Mouse (Mus musculus): Measurements from ENCODE around the gene Atp6v0a4. TPM values are rescaled to one million over a fixed set of nuclear protein-coding genes. Genes with fewer than 3 reads are reported as not detected.

The Atp6v0a4 gene
- total RNA-seq, 2 experiments from 2014 or later: 1.9 to 2.1 TPM

GRCm38 (mm10) chr6:38128115-38128514 lies 3.7 kb upstream of the Atp6v0a4 start:
- intact Hi-C loops (cut with DNase I): no loop called here
- DNase-seq: no peak

- intact Hi-C loops (cut with DNase I): no loop called here
- DNase-seq: no peak
Observed at GRCm38 (mm10) chr6:38125462-38125861, 1.1 kb upstream of the Atp6v0a4 start.

GRCm38 (mm10) chr6:38124882-38125281 lies 496 bp upstream of the Atp6v0a4 start:
- intact Hi-C loops (cut with DNase I): no loop called here

GRCm38 (mm10) chr6:38123471-38124206 lies 747 bp downstream of the Atp6v0a4 start:
- DNase-seq: no peak
- intact Hi-C loops (cut with DNase I): no loop called here

More at GRCm38 (mm10) chr6:38124882-38125281, 496 bp upstream of the Atp6v0a4 start:
- DNase-seq: no peak

- intact Hi-C loops (cut with DNase I): no loop called here
- DNase-seq: no peak
Observed at GRCm38 (mm10) chr6:38122791-38123190, 1.6 kb downstream of the Atp6v0a4 start.

- no peak for DNase-seq
- intact Hi-C loops (cut with DNase I): no loop called here
Observed at GRCm38 (mm10) chr6:38121843-38122242, 2.5 kb downstream of the Atp6v0a4 start.

- intact Hi-C loops (cut with DNase I): no loop called here
- no peak for DNase-seq
Observed at GRCm38 (mm10) chr6:38120681-38121371, 3.6 kb downstream of the Atp6v0a4 start.

- intact Hi-C loops (cut with DNase I): no loop called here
- no peak for DNase-seq
Observed at GRCm38 (mm10) chr6:38118341-38118740, 6.0 kb downstream of the Atp6v0a4 start.

GRCm38 (mm10) chr6:38116107-38116770 lies 8.1 kb downstream of the Atp6v0a4 start:
- intact Hi-C loops (cut with DNase I): no loop called here
- DNase-seq: no peak

- no peak for DNase-seq
- intact Hi-C loops (cut with DNase I): no loop called here
Observed at GRCm38 (mm10) chr6:38110859-38111258, 13.5 kb downstream of the Atp6v0a4 start.

- intact Hi-C loops (cut with DNase I): no loop called here
- no peak for DNase-seq
Observed at GRCm38 (mm10) chr6:38109871-38110270, 14.5 kb downstream of the Atp6v0a4 start.

GRCm38 (mm10) chr6:38109160-38109795 lies 15.1 kb downstream of the Atp6v0a4 start, which contains the start of gene Tmem213:
Gene Tmem213, plus strand, starts transcription at chr6:38109255.
- intact Hi-C loops (cut with DNase I): no loop called here
- no peak for DNase-seq

- no peak for DNase-seq
- intact Hi-C loops (cut with DNase I): no loop called here
Observed at GRCm38 (mm10) chr6:38108449-38108848, 15.9 kb downstream of the Atp6v0a4 start.

- DNase-seq: no peak
- intact Hi-C loops (cut with DNase I): no loop called here
Observed at GRCm38 (mm10) chr6:38105924-38106323, 18.5 kb downstream of the Atp6v0a4 start.

- DNase-seq: no peak
- intact Hi-C loops (cut with DNase I): no loop called here
Observed at GRCm38 (mm10) chr6:38103775-38104174, 20.6 kb downstream of the Atp6v0a4 start.

GRCm38 (mm10) chr6:38102216-38102795 lies 22.1 kb downstream of the Atp6v0a4 start:
- intact Hi-C loops (cut with DNase I): no loop called here
- DNase-seq: no peak

- no peak for DNase-seq
- intact Hi-C loops (cut with DNase I): no loop called here
Observed at GRCm38 (mm10) chr6:38096961-38097370, 27.4 kb downstream of the Atp6v0a4 start.

GRCm38 (mm10) chr6:38094701-38095100 lies 29.7 kb downstream of the Atp6v0a4 start:
- intact Hi-C loops (cut with DNase I): no loop called here

GRCm38 (mm10) chr6:38092539-38092938 lies 31.8 kb downstream of the Atp6v0a4 start:
- intact Hi-C loops (cut with DNase I): no loop called here
- no peak for DNase-seq

More at GRCm38 (mm10) chr6:38094701-38095100, 29.7 kb downstream of the Atp6v0a4 start:
- DNase-seq: no peak

GRCm38 (mm10) chr6:38087242-38088026 lies 37.0 kb downstream of the Atp6v0a4 start:
- intact Hi-C loops (cut with DNase I): no loop called here

More at GRCm38 (mm10) chr6:38087242-38088026, 37.0 kb downstream of the Atp6v0a4 start:
- DNase-seq: no peak

Data from heart, postnatal 36 days (tissue).